Mouse (Mus musculus) heart, adult 2 months (tissue): ENCODE results near the gene Mecom.

ENCODE experiments used
- CTCF ChIP-seq: fragments of 200-600 bp; IDR thresholded peaks from 2 replicates; pipeline ENCODE4 v1.8.1; 2022; ENCODE audit warnings: antibody characterized with exemption, mild to moderate bottlenecking, moderate library complexity
- EP300 ChIP-seq: fragments of 200-500 bp; IDR thresholded peaks from 2 replicates; pipeline ENCODE4 v1.6.1; 2011; ENCODE audit warnings: low read depth, low read length, control low read depth; ENCODE audit not compliant: insufficient read depth
- POLR2A ChIP-seq: fragments of 200-500 bp; IDR thresholded peaks from 2 replicates; pipeline ENCODE4 v1.6.1; 2011; ENCODE audit warnings: mild to moderate bottlenecking, low read depth, low read length, control low read depth; ENCODE audit not compliant: insufficient read depth

DNA sequence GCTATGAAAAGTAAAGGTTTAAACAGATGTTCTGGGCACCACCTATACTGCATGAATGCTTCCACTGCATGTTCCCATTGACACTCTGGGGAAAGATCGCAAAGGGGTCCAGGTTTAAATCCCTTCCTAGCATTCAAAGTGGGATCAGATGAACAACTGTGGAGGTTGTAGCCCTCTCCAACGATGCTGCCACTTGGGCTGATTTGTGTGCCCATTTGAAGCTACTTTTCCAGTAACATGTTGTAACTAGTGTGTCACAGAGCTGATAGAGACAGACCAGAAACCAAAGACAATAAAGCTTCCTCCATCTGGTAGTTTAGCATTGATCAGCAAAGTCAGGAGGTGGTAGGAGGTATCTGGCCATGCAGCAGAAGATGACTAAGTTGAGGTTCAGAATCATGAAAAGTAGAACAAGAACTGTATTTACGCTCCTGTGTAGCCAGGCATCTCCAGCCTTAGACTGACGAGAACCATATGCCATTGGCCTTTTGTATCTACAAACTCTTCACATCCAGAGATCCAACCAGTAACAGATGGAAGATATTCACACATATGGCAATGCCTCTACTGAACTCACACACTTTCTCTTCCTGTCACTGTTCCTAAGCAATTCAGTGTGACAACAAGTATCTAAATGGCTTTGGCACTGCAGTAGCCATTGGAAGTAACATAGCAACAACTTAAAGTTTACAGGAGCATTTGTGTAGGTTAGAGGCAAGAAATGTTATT is 299.0 kb downstream of the Mecom start:
- TF ChIP-seq POLR2A = no peak
- TF ChIP-seq CTCF = no peak
- no peak for TF ChIP-seq EP300
